Mouse (Mus musculus) brain, embryonic 14.5 days (tissue): ENCODE data around the gene Mettl1.
"Not testable (repeated sequence)": the region's sequence is repeated elsewhere in the genome, so short reads cannot be mapped to it uniquely, and the experiment has no call there.

ENCODE experiments used
- CTCF ChIP-seq: fragments of 200-500 bp; IDR thresholded peaks from 2 replicates; pipeline ENCODE4 v1.5.1; 2012; ENCODE audit warnings: inconsistent platforms, mild to moderate bottlenecking, moderate library complexity, borderline replicate concordance; ENCODE audit not compliant: insufficient read depth, insufficient read length; ENCODE audit errors: extremely low read depth
- POLR2A ChIP-seq: fragments of 200-500 bp; IDR thresholded peaks from 2 replicates; pipeline ENCODE4 v1.6.1; 2012; ENCODE audit warnings: mild to moderate bottlenecking, inconsistent platforms, borderline replicate concordance; ENCODE audit not compliant: poor library complexity, insufficient read depth, insufficient read length, severe bottlenecking; ENCODE audit errors: extremely low read depth

DNA sequence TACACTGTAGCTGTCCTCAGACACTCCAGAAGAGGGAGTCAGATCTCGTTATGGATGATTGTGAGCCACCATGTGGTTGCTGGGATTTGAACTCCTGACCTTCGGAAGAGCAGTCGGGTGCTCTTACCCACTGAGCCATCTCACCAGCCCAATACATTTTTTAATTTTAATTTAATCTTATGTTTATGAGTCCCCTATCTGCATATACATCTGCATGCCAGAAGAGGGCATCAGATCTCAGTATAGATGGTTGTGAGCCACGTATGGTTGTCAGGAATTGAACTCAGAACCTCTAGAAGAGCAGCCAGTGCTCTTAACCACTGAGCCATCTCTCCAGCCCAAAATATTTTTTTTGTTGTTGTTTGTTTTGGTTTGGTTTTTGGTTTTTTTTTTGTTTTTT lies 31.1 kb downstream of the Mettl1 start:
- not testable (repeated sequence) for TF ChIP-seq CTCF, POLR2A
